Mouse (Mus musculus): ENCODE data around the gene Slc46a2.

DNA sequence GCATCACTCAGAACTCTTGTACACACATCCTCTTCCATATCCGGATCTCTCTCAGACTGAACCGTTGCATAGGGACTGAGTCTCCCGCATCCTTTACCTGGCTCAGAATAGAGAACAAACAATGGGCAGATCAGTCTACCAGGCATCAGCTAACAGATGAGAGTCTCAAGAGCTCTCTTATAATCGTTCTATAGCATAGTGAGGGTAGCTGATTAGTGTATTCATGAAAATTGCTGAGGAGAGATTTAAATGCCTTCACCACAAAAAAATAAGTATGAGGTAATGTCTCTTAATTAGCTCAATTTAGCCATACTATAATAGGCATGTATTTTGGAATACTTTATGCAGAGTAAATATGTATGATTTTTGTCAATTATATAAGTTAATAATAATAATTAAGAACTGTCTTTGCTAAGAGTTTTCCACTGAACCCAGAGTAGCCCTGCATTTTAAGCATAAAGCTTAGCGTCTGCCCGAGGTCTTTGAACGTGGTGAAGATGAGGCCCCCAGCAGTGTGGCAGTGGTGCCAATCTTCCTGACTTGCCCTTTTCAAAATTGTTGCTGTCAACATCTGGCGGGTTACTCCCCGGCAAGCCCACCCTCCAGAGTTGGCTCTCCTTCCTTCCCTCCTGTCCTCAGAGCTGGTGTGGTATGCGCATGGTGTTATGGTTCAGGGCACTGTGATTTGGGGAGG is 23.0 kb downstream of the Slc46a2 start:
- TF ChIP-seq POLR2A (IDR thresholded peaks at IDR 0.05; ENCODE audit: borderline replicate concordance, control insufficient read depth, low read depth, low read length) (no peak), CTCF (IDR thresholded peaks at IDR 0.05; ENCODE audit: control insufficient read depth, insufficient read depth, low read length) (no peak)

Measured in bone marrow, adult 2 months (tissue).